Mouse (Mus musculus): ENCODE results near the gene Tns1.

DNA sequence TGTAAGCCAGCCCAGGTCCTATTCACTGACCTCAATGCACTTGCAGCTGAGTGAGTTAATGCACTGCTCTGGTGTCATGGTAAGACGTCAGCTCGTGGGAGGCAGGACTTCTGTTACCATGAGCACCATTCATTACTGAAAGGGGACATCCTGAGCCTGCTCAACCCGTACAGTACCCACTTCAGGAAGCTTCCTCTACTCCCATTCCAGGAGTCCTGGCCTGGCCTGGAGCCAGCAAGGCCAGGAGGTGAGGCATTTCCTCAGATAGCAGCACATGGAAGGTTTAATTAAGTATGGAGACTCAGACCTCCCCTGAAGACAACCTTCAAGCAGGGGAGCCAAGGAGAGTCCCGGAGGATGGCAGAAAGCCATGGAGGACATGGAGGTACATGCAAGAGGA lies 169.6 kb downstream of the Tns1 start:
- no peak for TF ChIP-seq GATA1 (IDR thresholded peaks at IDR 0.05; ENCODE audit: borderline replicate concordance, low read length)
- TF ChIP-seq FLI1 (IDR thresholded peaks at IDR 0.05; ENCODE audit: low read length), result no peak

All from megakaryocyte, embryonic 14.5 days (primary cell).